Mouse (Mus musculus): ENCODE measurements at regions not wholly inside any gene's neighbourhood (a gene's known extent, or its start where the extent isn't known, plus 50 kb on each side); places are given as distances from the start of the nearest gene placed in this dataset.

DNA sequence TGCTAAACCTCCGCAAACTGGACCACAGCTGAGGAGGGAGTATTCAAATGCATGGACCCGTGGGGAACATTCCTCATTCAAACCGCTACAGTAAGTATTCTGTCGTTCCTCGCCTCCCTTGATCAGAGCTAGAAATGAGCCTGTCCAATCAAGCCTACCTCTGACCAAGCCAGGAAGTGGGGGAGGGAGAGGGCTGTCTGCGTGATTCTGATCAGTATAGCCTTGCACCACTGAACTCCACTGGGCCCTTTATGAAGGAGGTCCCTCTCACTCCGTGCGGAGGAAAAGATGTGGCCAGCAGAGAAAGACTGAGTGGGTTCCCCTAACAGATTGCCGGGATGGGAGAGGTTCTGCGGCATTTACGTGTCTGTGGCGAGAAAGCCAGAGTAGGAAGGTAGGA is 257.4 kb upstream of the Kazn start:
- H3K4me3 ChIP-seq (replicated peaks) = no peak overlapping the region
- H3K4me1 ChIP-seq (replicated peaks) = no peaks in the 10 kb centered on the region
- H3K9ac ChIP-seq = no peak overlapping the region
- 33% methylated on average over 12 of the region's 12 CpGs for WGBS (ENCODE audit: insufficient replicate concordance)
- no peaks in the 10 kb centered on the region for H3K27me3 ChIP-seq
- H3K4me2 ChIP-seq = no peak overlapping the region
- ATAC-seq (ENCODE audit: insufficient read depth) = no peak
- no peak overlapping the region for H3K27ac ChIP-seq (replicated peaks)
- no peaks in the 10 kb centered on the region for H3K9me3 ChIP-seq (replicated peaks)
- no peaks in the 10 kb centered on the region for H3K36me3 ChIP-seq (replicated peaks)

DNA sequence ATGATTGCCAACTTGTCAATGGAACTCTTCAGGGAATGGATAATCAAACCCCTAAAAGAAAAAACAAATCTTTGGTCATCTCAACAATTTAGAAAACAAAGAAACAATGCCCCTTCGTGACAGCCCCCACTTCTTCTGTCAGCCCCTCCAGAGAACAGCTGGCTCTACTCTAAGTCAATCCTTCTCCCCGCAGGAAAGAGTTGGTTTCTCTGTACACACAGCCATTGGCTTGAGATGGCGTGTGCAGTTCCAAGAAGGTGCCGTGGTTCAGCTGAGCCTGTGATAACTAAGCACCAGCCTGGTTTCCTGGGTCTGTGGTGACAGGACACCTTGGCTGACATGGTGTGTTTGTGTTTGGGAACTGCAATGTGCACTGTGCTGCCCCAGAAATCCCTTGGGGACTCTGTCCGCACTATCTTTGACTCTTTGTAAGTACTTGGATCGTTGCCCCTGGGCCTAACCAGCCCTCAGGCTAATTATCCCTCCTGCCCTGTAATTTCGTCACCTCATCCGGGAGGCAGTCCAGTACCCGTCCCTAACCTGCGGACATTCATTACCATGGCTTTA is 253.8 kb upstream of the Kazn start:
- Histone ChIP-seq H3K4me3 (replicated peaks) (no peak overlapping the region), H3K27ac (replicated peaks) (no peak overlapping the region), H3K9ac (no peak overlapping the region), H3K9me3 (replicated peaks) (no peaks in the 10 kb centered on the region), H3K27me3 (no peaks in the 10 kb centered on the region), H3K4me1 (replicated peaks) (no peaks in the 10 kb centered on the region), H3K4me2 (no peak overlapping the region), H3K36me3 (replicated peaks) (no peaks in the 10 kb centered on the region)
- no peak for ATAC-seq (ENCODE audit: insufficient read depth)
- WGBS (ENCODE audit: insufficient replicate concordance) = 60% methylated on average over 10 of the region's 10 CpGs

DNA sequence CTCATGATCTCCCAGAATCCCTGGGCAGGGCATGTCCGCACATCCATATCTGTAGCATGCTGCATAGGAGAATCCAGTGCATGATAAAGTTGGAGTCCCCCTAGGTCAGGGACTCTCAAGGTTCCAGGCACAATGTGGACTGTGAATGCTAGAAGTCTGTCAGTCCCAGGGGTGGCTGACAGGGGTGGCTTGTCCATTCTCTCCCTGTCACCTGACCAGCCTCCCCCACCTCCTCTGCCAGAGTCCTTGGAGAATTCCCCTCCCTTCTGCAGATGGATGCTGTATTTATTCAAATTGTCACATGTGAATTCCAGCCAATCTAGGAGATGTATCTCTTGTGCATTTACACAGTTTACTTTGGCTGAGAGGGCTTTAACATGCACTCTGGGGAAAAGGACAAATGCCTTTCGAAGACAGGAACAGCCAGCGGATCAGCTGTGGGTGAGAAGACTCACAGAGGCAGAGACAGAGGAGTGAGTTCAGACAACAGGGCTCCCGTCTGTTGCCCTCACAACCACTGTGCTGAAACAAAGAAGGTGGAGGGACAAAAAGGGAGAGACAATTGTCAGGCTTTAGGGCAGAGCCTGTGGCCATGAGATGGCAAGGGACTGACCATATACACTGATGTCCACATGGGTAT is 246.7 kb upstream of the Kazn start:
- no peak overlapping the region for H3K4me3 ChIP-seq (replicated peaks)
- H3K4me1 ChIP-seq (replicated peaks) = no peaks in the 10 kb centered on the region
- no peaks in the 10 kb centered on the region for H3K27me3 ChIP-seq
- ATAC-seq (ENCODE audit: insufficient read depth) = no peak
- no peaks in the 10 kb centered on the region for H3K9me3 ChIP-seq (replicated peaks)
- H3K36me3 ChIP-seq (replicated peaks) = no peaks in the 10 kb centered on the region
- WGBS (ENCODE audit: insufficient replicate concordance) = 60% methylated on average over 4 of the region's 4 CpGs
- H3K27ac ChIP-seq (replicated peaks) = no peak overlapping the region
- H3K9ac ChIP-seq = no peak overlapping the region
- no peak overlapping the region for H3K4me2 ChIP-seq

DNA sequence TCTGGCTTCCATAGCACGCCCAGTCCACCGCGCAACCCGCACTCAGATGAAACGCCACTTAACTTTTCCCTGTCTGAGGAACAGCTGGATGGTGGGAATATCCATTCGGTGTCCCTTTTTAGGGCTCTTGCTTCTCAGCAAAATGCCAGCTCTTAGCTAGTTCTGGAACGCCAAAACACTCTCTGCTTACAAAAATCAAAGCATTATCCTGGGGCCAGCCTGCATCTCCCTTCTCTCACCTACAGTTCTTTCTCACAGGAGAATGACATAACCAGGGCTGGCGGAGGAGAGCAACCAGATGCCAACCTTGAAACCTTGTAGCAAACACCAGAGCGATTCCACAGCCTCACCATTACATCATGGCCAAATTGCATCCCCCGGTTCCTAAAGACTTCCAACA is 236.4 kb upstream of the Kazn start:
- Histone ChIP-seq H3K4me1 (replicated peaks) (no peaks in the 10 kb centered on the region), H3K27me3 (peaks cover 12% of the 10 kb centered on the region), H3K9ac (no peak overlapping the region), H3K36me3 (replicated peaks) (no peaks in the 10 kb centered on the region), H3K4me2 (no peak overlapping the region), H3K4me3 (replicated peaks) (no peak overlapping the region), H3K9me3 (replicated peaks) (no peaks in the 10 kb centered on the region), H3K27ac (replicated peaks) (no peak overlapping the region)
- WGBS (ENCODE audit: insufficient replicate concordance) = 66% methylated on average over 10 of the region's 10 CpGs
- ATAC-seq (ENCODE audit: insufficient read depth) = no peak

DNA sequence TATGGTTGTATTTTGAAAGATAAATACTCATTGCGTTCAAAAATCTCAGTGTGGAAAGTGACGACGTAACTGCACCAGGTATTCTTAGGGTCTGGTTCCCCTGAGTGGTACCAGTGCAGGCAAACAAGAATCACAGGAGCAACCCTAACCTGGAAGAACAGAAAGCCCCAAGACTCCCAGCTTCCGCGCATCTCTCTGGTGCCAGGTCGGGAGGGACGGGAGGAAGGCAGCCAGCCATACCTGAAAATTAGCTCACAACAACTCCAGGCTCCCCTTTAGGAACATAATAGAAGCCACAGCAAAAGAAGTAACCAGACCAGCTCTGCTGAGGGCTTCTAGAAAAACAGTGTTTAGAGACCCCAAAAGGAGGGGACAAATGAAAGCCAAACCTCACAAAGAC is 235.4 kb upstream of the Kazn start:
- H3K9ac ChIP-seq = no peak overlapping the region
- WGBS (ENCODE audit: insufficient replicate concordance) = 70% methylated on average over 7 of the region's 7 CpGs
- ATAC-seq (ENCODE audit: insufficient read depth) = no peak
- H3K4me2 ChIP-seq = no peak overlapping the region
- H3K36me3 ChIP-seq (replicated peaks) = no peaks in the 10 kb centered on the region
- H3K9me3 ChIP-seq (replicated peaks) = no peaks in the 10 kb centered on the region
- H3K4me1 ChIP-seq (replicated peaks) = no peaks in the 10 kb centered on the region
- H3K27me3 ChIP-seq = peaks cover 12% of the 10 kb centered on the region
- H3K27ac ChIP-seq (replicated peaks) = no peak overlapping the region
- H3K4me3 ChIP-seq (replicated peaks) = no peak overlapping the region

DNA sequence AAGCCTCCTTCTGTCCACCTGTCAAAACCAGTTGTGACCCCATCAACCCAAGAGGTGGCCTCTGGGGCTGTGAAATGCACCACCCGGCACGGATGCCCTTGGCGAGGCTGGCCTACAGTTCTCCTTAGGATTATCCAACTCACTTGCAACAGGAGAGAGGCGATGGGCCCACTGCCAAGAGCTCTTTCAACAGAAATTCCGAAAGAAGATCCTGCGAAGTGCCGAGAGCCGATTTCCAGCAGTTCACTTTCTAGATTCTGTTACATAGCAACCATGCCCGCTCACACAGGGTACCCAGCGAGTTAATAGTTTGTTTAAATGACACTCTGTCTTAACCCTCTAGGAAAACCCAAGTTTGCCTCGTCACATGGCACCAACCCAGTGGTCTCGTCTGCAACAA is 234.8 kb upstream of the Kazn start:
- Histone ChIP-seq H3K36me3 (replicated peaks) (no peaks in the 10 kb centered on the region), H3K27me3 (peaks cover 12% of the 10 kb centered on the region), H3K4me1 (replicated peaks) (no peaks in the 10 kb centered on the region), H3K4me3 (replicated peaks) (no peak overlapping the region), H3K9me3 (replicated peaks) (no peaks in the 10 kb centered on the region), H3K9ac (no peak overlapping the region), H3K4me2 (no peak overlapping the region), H3K27ac (replicated peaks) (no peak overlapping the region)
- WGBS (ENCODE audit: insufficient replicate concordance) = 62% methylated on average over 12 of the region's 12 CpGs
- ATAC-seq (ENCODE audit: insufficient read depth) = no peak

DNA sequence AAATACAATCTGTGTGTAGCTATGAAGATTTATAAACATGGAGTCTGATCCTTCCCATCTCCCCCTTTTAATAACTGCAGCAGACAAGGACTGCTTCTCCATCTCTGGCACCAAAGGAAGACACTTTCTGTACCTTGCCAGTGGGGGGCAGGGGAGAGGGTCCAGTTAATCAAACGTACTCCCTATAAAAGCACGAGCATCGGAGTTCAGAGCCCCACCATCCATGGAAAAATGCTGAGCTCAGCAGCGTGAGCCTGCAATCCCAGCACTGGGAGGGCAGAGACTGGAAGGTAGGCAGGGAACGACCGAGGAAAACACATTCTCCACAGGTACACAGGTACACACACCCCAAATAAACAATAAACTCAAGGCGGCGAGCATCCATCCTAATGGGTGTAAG is 234.1 kb upstream of the Kazn start:
- WGBS (ENCODE audit: insufficient replicate concordance) = 64% methylated on average over 8 of the region's 8 CpGs
- H3K36me3 ChIP-seq (replicated peaks) = no peaks in the 10 kb centered on the region
- H3K4me3 ChIP-seq (replicated peaks) = no peak overlapping the region
- H3K9ac ChIP-seq = no peak overlapping the region
- no peaks in the 10 kb centered on the region for H3K4me1 ChIP-seq (replicated peaks)
- no peak overlapping the region for H3K4me2 ChIP-seq
- H3K27me3 ChIP-seq = peaks cover 12% of the 10 kb centered on the region
- no peaks in the 10 kb centered on the region for H3K9me3 ChIP-seq (replicated peaks)
- H3K27ac ChIP-seq (replicated peaks) = no peak overlapping the region
- no peak for ATAC-seq (ENCODE audit: insufficient read depth)

DNA sequence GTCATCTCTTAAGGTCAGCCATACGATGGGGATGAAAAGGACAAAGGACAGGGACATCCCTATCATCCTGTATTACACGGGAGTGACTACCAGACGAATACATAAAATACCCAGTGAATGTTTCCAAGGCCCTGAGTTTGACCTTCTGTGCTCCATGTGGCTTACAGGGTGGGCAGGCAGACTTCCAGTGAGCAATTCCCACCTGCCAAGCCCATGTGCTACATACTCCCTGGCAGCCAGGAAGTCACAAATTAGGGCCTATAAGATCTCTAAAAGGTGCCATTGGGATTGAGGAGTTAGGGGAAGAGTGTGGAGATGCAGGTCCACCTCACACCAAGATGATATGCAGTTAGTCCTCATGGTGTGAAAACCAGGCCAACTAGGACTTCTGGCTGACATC is 233.1 kb upstream of the Kazn start:
- 57% methylated on average over 3 of the region's 3 CpGs for WGBS (ENCODE audit: insufficient replicate concordance)
- Histone ChIP-seq H3K9ac (no peak overlapping the region), H3K36me3 (replicated peaks) (no peaks in the 10 kb centered on the region), H3K27me3 (peaks cover 12% of the 10 kb centered on the region), H3K9me3 (replicated peaks) (no peaks in the 10 kb centered on the region), H3K4me3 (replicated peaks) (no peak overlapping the region), H3K4me2 (no peak overlapping the region), H3K27ac (replicated peaks) (no peak overlapping the region), H3K4me1 (replicated peaks) (no peaks in the 10 kb centered on the region)
- ATAC-seq (ENCODE audit: insufficient read depth) = no peak

DNA sequence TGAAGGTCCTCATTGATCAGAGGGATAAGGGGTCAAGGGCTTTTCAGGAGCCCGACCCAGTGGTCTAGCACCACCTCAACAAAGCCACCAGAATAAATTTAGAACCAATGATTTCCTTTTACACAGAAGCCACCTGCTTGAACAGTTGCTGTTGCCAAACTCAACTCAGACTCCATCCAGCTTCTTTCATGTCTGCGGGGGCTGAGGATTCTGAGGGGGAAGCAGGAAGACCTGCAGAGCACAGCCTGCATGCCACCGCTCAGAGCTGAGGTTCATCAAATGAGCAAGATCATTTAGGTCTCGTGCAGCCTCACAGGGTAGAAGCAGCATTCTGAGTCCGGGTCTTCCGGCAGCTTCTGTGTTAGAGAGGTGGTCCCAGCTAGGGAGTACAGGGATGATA is 231.6 kb upstream of the Kazn start:
- WGBS (ENCODE audit: insufficient replicate concordance) = 65% methylated on average over 6 of the region's 6 CpGs
- no peaks in the 10 kb centered on the region for H3K9me3 ChIP-seq (replicated peaks)
- H3K36me3 ChIP-seq (replicated peaks) = no peaks in the 10 kb centered on the region
- H3K9ac ChIP-seq = no peak overlapping the region
- peaks cover 10% of the 10 kb centered on the region for H3K27me3 ChIP-seq
- H3K4me2 ChIP-seq = no peak overlapping the region
- H3K27ac ChIP-seq (replicated peaks) = no peak overlapping the region
- no peaks in the 10 kb centered on the region for H3K4me1 ChIP-seq (replicated peaks)
- H3K4me3 ChIP-seq (replicated peaks) = no peak overlapping the region
- ATAC-seq (ENCODE audit: insufficient read depth) = no peak

DNA sequence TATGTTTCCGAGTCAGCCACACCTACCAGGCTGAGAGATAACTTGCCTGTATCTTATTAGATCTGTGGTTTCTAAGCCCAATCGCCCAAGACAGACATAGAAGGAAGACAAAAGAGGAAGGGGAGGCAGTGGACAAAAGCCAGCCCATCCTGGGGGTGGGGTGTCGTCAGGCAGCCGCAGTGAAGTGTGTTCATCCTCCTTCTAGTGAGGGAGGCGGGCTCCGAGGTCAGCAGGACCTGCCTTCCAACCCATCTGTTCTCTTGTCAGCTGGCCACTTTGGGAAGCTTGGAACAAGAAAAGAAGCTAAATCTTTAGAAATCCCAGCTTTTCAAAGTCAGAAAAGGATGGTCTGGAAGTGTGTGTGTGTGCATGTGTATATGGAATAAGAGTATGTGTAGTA is 228.7 kb upstream of the Kazn start:
- no peak overlapping the region for H3K9ac ChIP-seq
- H3K4me3 ChIP-seq (replicated peaks) = no peak overlapping the region
- H3K27me3 ChIP-seq = no peaks in the 10 kb centered on the region
- H3K9me3 ChIP-seq (replicated peaks) = no peaks in the 10 kb centered on the region
- no peak overlapping the region for H3K27ac ChIP-seq (replicated peaks)
- WGBS (ENCODE audit: insufficient replicate concordance) = 26% methylated on average over 6 of the region's 6 CpGs
- no peak for ATAC-seq (ENCODE audit: insufficient read depth)
- no peaks in the 10 kb centered on the region for H3K4me1 ChIP-seq (replicated peaks)
- no peak overlapping the region for H3K4me2 ChIP-seq
- H3K36me3 ChIP-seq (replicated peaks) = no peaks in the 10 kb centered on the region

DNA sequence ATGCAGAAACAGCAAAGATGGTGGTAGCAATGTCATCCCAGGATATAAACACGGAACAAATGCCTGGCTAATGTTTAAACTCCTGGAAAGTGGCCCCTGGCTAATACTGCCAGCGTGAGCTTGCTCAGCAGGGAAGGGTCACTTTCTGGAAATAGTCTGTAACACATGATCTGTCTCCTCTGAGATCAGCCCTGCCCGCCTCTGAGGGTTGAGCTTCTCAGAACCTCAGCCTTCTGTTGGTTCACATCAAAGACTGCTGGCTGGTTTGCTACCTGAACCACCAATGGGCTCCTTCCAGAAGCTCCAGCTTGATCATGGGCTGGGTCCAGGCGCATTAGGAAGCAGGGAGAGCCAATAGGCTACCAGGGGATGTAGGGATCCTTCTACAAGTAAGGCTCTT is 226.0 kb upstream of the Kazn start:
- Histone ChIP-seq H3K27me3 (no peaks in the 10 kb centered on the region), H3K4me2 (no peak overlapping the region), H3K4me1 (replicated peaks) (no peaks in the 10 kb centered on the region), H3K36me3 (replicated peaks) (no peaks in the 10 kb centered on the region), H3K9ac (no peak overlapping the region), H3K4me3 (replicated peaks) (no peak overlapping the region), H3K27ac (replicated peaks) (no peak overlapping the region), H3K9me3 (replicated peaks) (no peaks in the 10 kb centered on the region)
- 48% methylated on average over 4 of the region's 4 CpGs for WGBS (ENCODE audit: insufficient replicate concordance)
- ATAC-seq (ENCODE audit: insufficient read depth) = no peak

DNA sequence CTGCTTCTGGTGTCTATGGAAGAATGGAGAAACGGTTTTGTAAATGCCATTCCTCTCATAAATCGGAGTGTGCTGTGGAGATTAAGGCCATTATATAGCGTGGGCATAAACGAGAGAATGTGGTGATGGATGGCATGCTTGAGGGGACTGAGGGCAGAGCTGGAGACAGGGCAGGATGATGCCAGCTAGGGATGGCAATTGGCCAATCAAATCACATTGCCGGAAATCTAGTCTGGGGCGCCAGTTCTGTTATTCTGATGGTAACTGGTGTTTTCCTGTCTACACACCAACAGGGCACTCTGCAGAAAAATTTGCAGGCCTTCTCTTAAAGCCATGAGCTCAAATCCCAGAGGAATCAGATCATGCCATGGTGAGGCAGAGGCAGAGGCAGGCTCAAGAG is 224.9 kb upstream of the Kazn start:
- WGBS (ENCODE audit: insufficient replicate concordance) = 63% methylated on average over 6 of the region's 6 CpGs

More for the DNA sequence above, 224.9 kb upstream of the Kazn start:
- Histone ChIP-seq H3K4me3 (replicated peaks) (no peak overlapping the region), H3K4me2 (no peak overlapping the region), H3K36me3 (replicated peaks) (no peaks in the 10 kb centered on the region), H3K4me1 (replicated peaks) (no peaks in the 10 kb centered on the region), H3K9ac (no peak overlapping the region), H3K9me3 (replicated peaks) (no peaks in the 10 kb centered on the region), H3K27ac (replicated peaks) (no peak overlapping the region), H3K27me3 (no peaks in the 10 kb centered on the region)
- no peak for ATAC-seq (ENCODE audit: insufficient read depth)
